Mouse (Mus musculus): ENCODE measurements around the gene Zfp280c. TPM values are rescaled to one million over a fixed set of nuclear protein-coding genes. Genes with fewer than 3 reads are reported as not detected.

The Zfp280c gene
- polyA plus RNA-seq (2015; fragmentation: Nextera tagmentation; extraction: Ambion mirVana) = 5.1 and 5.8 TPM in 2 replicates

- no peaks in the 10 kb centered on the region for H3K9me3 ChIP-seq (replicated peaks; ENCODE audit: control insufficient read depth, low read length)
- H3K4me2 ChIP-seq (ENCODE audit: low read depth, low read length) = peak within 1 kb of the TSS; percentile 67
- peaks cover 7% of the 10 kb centered on the region; the same call in 1 of the 2 replicates for H3K36me3 ChIP-seq (ENCODE audit: control insufficient read depth, insufficient read depth)
- H3K27me3 ChIP-seq (ENCODE audit: control insufficient read depth, insufficient read depth, low read length) = no peaks in the 10 kb centered on the region
- peak within 1 kb of the TSS; percentile 85 for H3K9ac ChIP-seq (ENCODE audit: low read length)
- H3K27ac ChIP-seq (ENCODE audit: low read length) = peak within 1 kb of the TSS; percentile 90
- H3K4me3 ChIP-seq (ENCODE audit: low read length) = peak within 1 kb of the TSS; percentile 77
- no peaks in the 10 kb centered on the region for H3K4me1 ChIP-seq (ENCODE audit: control insufficient read depth, insufficient read depth, low read length)
- WGBS = 18% methylated on average over 38 of the region's 45 CpGs
- ATAC-seq (replicated peaks; ENCODE audit: extremely low read depth, insufficient read depth, low FRiP score) = peak; percentile 83
Observed at GRCm38 (mm10) chrX:48594099-48594760, at the start of gene Zfp280c. Gene Zfp280c, minus strand, starts transcription at chrX:48594504.

- no peak overlapping the region for H3K4me2 ChIP-seq (ENCODE audit: low read depth, low read length)
- H3K36me3 ChIP-seq (ENCODE audit: control insufficient read depth, insufficient read depth) = no peaks in the 10 kb centered on the region
- no peaks in the 10 kb centered on the region for H3K9me3 ChIP-seq (replicated peaks; ENCODE audit: control insufficient read depth, low read length)
- no peak overlapping the region for H3K9ac ChIP-seq (ENCODE audit: low read length)
- no peaks in the 10 kb centered on the region for H3K27me3 ChIP-seq (ENCODE audit: control insufficient read depth, insufficient read depth, low read length)
- H3K27ac ChIP-seq (ENCODE audit: low read length) = no peak overlapping the region
- no peak overlapping the region for H3K4me3 ChIP-seq (ENCODE audit: low read length)
- WGBS = 59% methylated on average over 2 of the region's 2 CpGs
- ATAC-seq (replicated peaks; ENCODE audit: extremely low read depth, insufficient read depth, low FRiP score) = no peak
- no peaks in the 10 kb centered on the region for H3K4me1 ChIP-seq (ENCODE audit: control insufficient read depth, insufficient read depth, low read length)
Observed at GRCm38 (mm10) chrX:48637032-48637431, 42.7 kb upstream of the Zfp280c start.

GRCm38 (mm10) chrX:48624054-48624420 lies 29.7 kb upstream of the Zfp280c start:
- Histone ChIP-seq H3K27ac (ENCODE audit: low read length) (no peak overlapping the region; the same call in 1 of the 2 replicates), H3K9ac (ENCODE audit: low read length) (peak overlapping the region; percentile 71), H3K27me3 (ENCODE audit: control insufficient read depth, insufficient read depth, low read length) (no peaks in the 10 kb centered on the region), H3K4me2 (ENCODE audit: low read depth, low read length) (peak overlapping the region; percentile 71), H3K36me3 (ENCODE audit: control insufficient read depth, insufficient read depth) (no peaks in the 10 kb centered on the region), H3K9me3 (replicated peaks; ENCODE audit: control insufficient read depth, low read length) (no peaks in the 10 kb centered on the region), H3K4me3 (ENCODE audit: low read length) (peak overlapping the region; percentile 75), H3K4me1 (ENCODE audit: control insufficient read depth, insufficient read depth, low read length) (no peaks in the 10 kb centered on the region)
- 13% methylated on average over 9 of the region's 9 CpGs for WGBS
- ATAC-seq (replicated peaks; ENCODE audit: extremely low read depth, insufficient read depth, low FRiP score) = no peak

GRCm38 (mm10) chrX:48623379-48624053 lies 29.2 kb upstream of the Zfp280c start, which contains the start of gene Slc25a14:
Gene Slc25a14, plus strand, starts transcription at chrX:48623413.
- peak within 1 kb of the TSS; percentile 75 for H3K4me3 ChIP-seq (ENCODE audit: low read length)
- WGBS = 14% methylated on average over 38 of the region's 38 CpGs
- no peaks in the 10 kb centered on the region for H3K36me3 ChIP-seq (ENCODE audit: control insufficient read depth, insufficient read depth)
- no peaks in the 10 kb centered on the region for H3K9me3 ChIP-seq (replicated peaks; ENCODE audit: control insufficient read depth, low read length)
- H3K9ac ChIP-seq (ENCODE audit: low read length) = peak within 1 kb of the TSS; percentile 71
- ATAC-seq (replicated peaks; ENCODE audit: extremely low read depth, insufficient read depth, low FRiP score) = peak; percentile 96
- H3K27ac ChIP-seq (ENCODE audit: low read length) = peak within 1 kb of the TSS; percentile 72
- H3K4me1 ChIP-seq (ENCODE audit: control insufficient read depth, insufficient read depth, low read length) = no peaks in the 10 kb centered on the region
- H3K27me3 ChIP-seq (ENCODE audit: control insufficient read depth, insufficient read depth, low read length) = no peaks in the 10 kb centered on the region
- peak within 1 kb of the TSS; percentile 71 for H3K4me2 ChIP-seq (ENCODE audit: low read depth, low read length)

GRCm38 (mm10) chrX:48623049-48623378 lies 28.7 kb upstream of the Zfp280c start:
- Histone ChIP-seq H3K36me3 (ENCODE audit: control insufficient read depth, insufficient read depth) (no peaks in the 10 kb centered on the region), H3K4me3 (ENCODE audit: low read length) (peak overlapping the region; percentile 75), H3K27ac (ENCODE audit: low read length) (peak overlapping the region; percentile 72), H3K9me3 (replicated peaks; ENCODE audit: control insufficient read depth, low read length) (no peaks in the 10 kb centered on the region), H3K27me3 (ENCODE audit: control insufficient read depth, insufficient read depth, low read length) (no peaks in the 10 kb centered on the region), H3K9ac (ENCODE audit: low read length) (peak overlapping the region; percentile 71), H3K4me1 (ENCODE audit: control insufficient read depth, insufficient read depth, low read length) (no peaks in the 10 kb centered on the region), H3K4me2 (ENCODE audit: low read depth, low read length) (peak overlapping the region; percentile 71)
- peak; percentile 16; the same call in 1 of the 2 replicates for ATAC-seq (replicated peaks; ENCODE audit: extremely low read depth, insufficient read depth, low FRiP score)
- WGBS = 16% methylated on average over 4 of the region's 4 CpGs

- no peak for ATAC-seq (replicated peaks; ENCODE audit: extremely low read depth, insufficient read depth, low FRiP score)
Observed at GRCm38 (mm10) chrX:48604872-48605271, 10.6 kb upstream of the Zfp280c start.

GRCm38 (mm10) chrX:48596906-48597305 lies 2.6 kb upstream of the Zfp280c start:
- no peaks in the 10 kb centered on the region for H3K27me3 ChIP-seq (ENCODE audit: control insufficient read depth, insufficient read depth, low read length)
- H3K9ac ChIP-seq (ENCODE audit: low read length) = no peak overlapping the region
- no peak for ATAC-seq (replicated peaks; ENCODE audit: extremely low read depth, insufficient read depth, low FRiP score)
- H3K4me3 ChIP-seq (ENCODE audit: low read length) = no peak overlapping the region
- 64% methylated on average over 5 of the region's 5 CpGs for WGBS
- no peaks in the 10 kb centered on the region for H3K4me1 ChIP-seq (ENCODE audit: control insufficient read depth, insufficient read depth, low read length)
- H3K4me2 ChIP-seq (ENCODE audit: low read depth, low read length) = no peak overlapping the region
- H3K36me3 ChIP-seq (ENCODE audit: control insufficient read depth, insufficient read depth) = no peaks in the 10 kb centered on the region
- H3K27ac ChIP-seq (ENCODE audit: low read length) = no peak overlapping the region
- no peaks in the 10 kb centered on the region for H3K9me3 ChIP-seq (replicated peaks; ENCODE audit: control insufficient read depth, low read length)

More at GRCm38 (mm10) chrX:48604872-48605271, 10.6 kb upstream of the Zfp280c start:
- Histone ChIP-seq H3K9me3 (replicated peaks; ENCODE audit: control insufficient read depth, low read length) (no peaks in the 10 kb centered on the region), H3K4me2 (ENCODE audit: low read depth, low read length) (no peak overlapping the region), H3K27me3 (ENCODE audit: control insufficient read depth, insufficient read depth, low read length) (no peaks in the 10 kb centered on the region), H3K9ac (ENCODE audit: low read length) (no peak overlapping the region), H3K36me3 (ENCODE audit: control insufficient read depth, insufficient read depth) (no peaks in the 10 kb centered on the region), H3K27ac (ENCODE audit: low read length) (no peak overlapping the region), H3K4me3 (ENCODE audit: low read length) (no peak overlapping the region), H3K4me1 (ENCODE audit: control insufficient read depth, insufficient read depth, low read length) (no peaks in the 10 kb centered on the region)
- WGBS = 27% methylated on average over 2 of the region's 2 CpGs

- Histone ChIP-seq H3K9me3 (replicated peaks; ENCODE audit: control insufficient read depth, low read length) (no peaks in the 10 kb centered on the region), H3K4me3 (ENCODE audit: low read length) (no peak overlapping the region), H3K27ac (ENCODE audit: low read length) (no peak overlapping the region), H3K36me3 (ENCODE audit: control insufficient read depth, insufficient read depth) (peaks cover under 1% of the 10 kb centered on the region; the same call in 1 of the 2 replicates), H3K9ac (ENCODE audit: low read length) (no peak overlapping the region), H3K27me3 (ENCODE audit: control insufficient read depth, insufficient read depth, low read length) (no peaks in the 10 kb centered on the region), H3K4me1 (ENCODE audit: control insufficient read depth, insufficient read depth, low read length) (no peaks in the 10 kb centered on the region), H3K4me2 (ENCODE audit: low read depth, low read length) (no peak overlapping the region)
- ATAC-seq (replicated peaks; ENCODE audit: extremely low read depth, insufficient read depth, low FRiP score) = no peak
- 77% methylated on average over 9 of the region's 9 CpGs for whole genome bisulfite sequencing
Observed at GRCm38 (mm10) chrX:48596053-48596452, 1.7 kb upstream of the Zfp280c start.

GRCm38 (mm10) chrX:48593721-48594098 lies 594 bp downstream of the Zfp280c start:
- Histone ChIP-seq H3K27ac (ENCODE audit: low read length) (peak overlapping the region; percentile 90), H3K9ac (ENCODE audit: low read length) (peak overlapping the region; percentile 85), H3K4me3 (ENCODE audit: low read length) (peak overlapping the region; percentile 77), H3K4me2 (ENCODE audit: low read depth, low read length) (peak overlapping the region; percentile 67), H3K9me3 (replicated peaks; ENCODE audit: control insufficient read depth, low read length) (no peaks in the 10 kb centered on the region), H3K36me3 (ENCODE audit: control insufficient read depth, insufficient read depth) (peaks cover 7% of the 10 kb centered on the region; the same call in 1 of the 2 replicates), H3K4me1 (ENCODE audit: control insufficient read depth, insufficient read depth, low read length) (no peaks in the 10 kb centered on the region), H3K27me3 (ENCODE audit: control insufficient read depth, insufficient read depth, low read length) (no peaks in the 10 kb centered on the region)
- WGBS = 15% methylated on average over 11 of the region's 15 CpGs
- ATAC-seq (replicated peaks; ENCODE audit: extremely low read depth, insufficient read depth, low FRiP score) = peak; percentile 53; the same call in 1 of the 2 replicates

All from heart, embryonic 16.5 days (tissue).